Mouse (Mus musculus) ES-E14 (cell line): ENCODE measurements around the gene Trim16. TPM values are rescaled to one million over a fixed set of nuclear protein-coding genes. Genes with fewer than 3 reads are reported as not detected.

Source experiments
- DNase-seq: peaks from one replicate; pipeline ENCODE4 v3.0.0-alpha.2; 2013; ENCODE audit warnings: low read depth, low spot score
- H3K27ac ChIP-seq: 2 replicates; pipeline ENCODE4 v1.5.1; 2012; ENCODE audit warnings: low read depth, mild to moderate bottlenecking, low read length, moderate library complexity, mixed read lengths; ENCODE audit not compliant: poor library complexity, insufficient read depth, severe bottlenecking
- H3K36me3 ChIP-seq: 2 replicates; pipeline ENCODE4 v1.6.1; 2012; ENCODE audit warnings: mild to moderate bottlenecking, low read length, moderate library complexity, mixed read lengths; ENCODE audit not compliant: control insufficient read depth, poor library complexity, insufficient read depth, severe bottlenecking
- H3K4me1 ChIP-seq, 2 experiments: fragments of 150-350 bp in 1 of 2; sonication (generic) in 1 of 2; 2 replicates each; pipeline ENCODE4 v1.6.1; 2012; ENCODE audit warnings: low read length in 2 of 2, mild to moderate bottlenecking in 1 of 2, mixed read lengths in 1 of 2; ENCODE audit not compliant: control insufficient read depth in 2 of 2, insufficient read depth in 2 of 2, poor library complexity in 1 of 2
- H3K4me3 ChIP-seq, 2 experiments: fragments of 150-350 bp in 1 of 2; sonication (generic) in 1 of 2; 2 replicates each; pipeline ENCODE4 v1.5.1; 2012; ENCODE audit warnings: low read length in 2 of 2, low read depth in 1 of 2, mild to moderate bottlenecking in 1 of 2, mixed read lengths in 1 of 2; ENCODE audit not compliant: insufficient read depth in 1 of 2, poor library complexity in 1 of 2, severe bottlenecking in 1 of 2
- H3K9ac ChIP-seq: 2 replicates; pipeline ENCODE4 v1.6.1; 2012; ENCODE audit warnings: low read depth, mild to moderate bottlenecking, low read length, mixed read lengths; ENCODE audit not compliant: poor library complexity, insufficient read depth, severe bottlenecking
- H3K9me3 ChIP-seq: fragments of 150-350 bp; sonication (generic); 2 replicates; pipeline ENCODE4 v1.6.1; 2012; ENCODE audit warnings: low read depth, mild to moderate bottlenecking, low read length; ENCODE audit not compliant: control insufficient read depth, insufficient read depth
- CHD2 ChIP-seq: IDR thresholded peaks from 2 replicates; pipeline ENCODE4 v1.6.1; 2014; ENCODE audit warnings: mild to moderate bottlenecking, low read depth, low read length, inconsistent platforms
- HCFC1 ChIP-seq: IDR thresholded peaks from 2 replicates; pipeline ENCODE4 v1.6.1; 2012; ENCODE audit warnings: low read length, inconsistent platforms, borderline replicate concordance; ENCODE audit not compliant: insufficient read depth
- MAFK ChIP-seq: IDR thresholded peaks from 2 replicates; pipeline ENCODE4 v1.6.1; 2014; ENCODE audit warnings: mild to moderate bottlenecking, low read depth, low read length, inconsistent platforms; ENCODE audit not compliant: insufficient read depth
- ZC3H11A ChIP-seq: IDR thresholded peaks from 2 replicates; pipeline ENCODE4 v1.6.1; 2012; ENCODE audit warnings: low read depth, mild to moderate bottlenecking, inconsistent platforms, low read length, borderline replicate concordance
- ZNF384 ChIP-seq: IDR thresholded peaks from 2 replicates; pipeline ENCODE4 v1.6.1; 2012; ENCODE audit warnings: low read depth, low read length, inconsistent platforms
- in situ Hi-C, 2 experiments: fragments of 600-800 bp; cut with MboI; formaldehyde crosslinking; loops; one replicate each; pipeline ENCODE4 v1.15.1; 2025; ENCODE audit warnings: low sequenced_read_pairs in 2 of 2, inconsistent platforms in 1 of 2; ENCODE audit not compliant: unreplicated experiment in 2 of 2
- total RNA-seq: library from RNA; depleted of rRNA; stranded (reverse); fragments of 300-350 nt; gene quantifications from 2 replicates; pipeline ENCODE4 v1.2.3, GENCODE M21; 2012

Gene Trim16
- total RNA-seq, 1 experiment: 4.1 TPM

GRCm38 (mm10) chr11:62865562-62865961 lies 45.5 kb downstream of the Trim16 start:
- Histone ChIP-seq H3K4me3 (no peak overlapping the region), H3K27ac (no peak overlapping the region), H3K4me1 (no peaks in the 10 kb centered on the region), H3K36me3 (no peaks in the 10 kb centered on the region), H3K9ac (no peak overlapping the region), H3K9me3 (no peaks in the 10 kb centered on the region)
- TF ChIP-seq HCFC1: no peak
- TF ChIP-seq CHD2: no peak
- DNase-seq: no peak
- in situ Hi-C loops: no loop called here

GRCm38 (mm10) chr11:62866685-62867084 lies 46.7 kb downstream of the Trim16 start:
- Histone ChIP-seq H3K4me3 (no peak overlapping the region), H3K9me3 (no peaks in the 10 kb centered on the region), H3K27ac (no peak overlapping the region), H3K4me1 (no peaks in the 10 kb centered on the region), H3K9ac (no peak overlapping the region), H3K36me3 (no peaks in the 10 kb centered on the region)
- no peak for TF ChIP-seq MAFK
- no peak for TF ChIP-seq CHD2
- TF ChIP-seq HCFC1: no peak
- TF ChIP-seq ZC3H11A: no peak
- TF ChIP-seq ZNF384: no peak
- DNase-seq: no peak
- in situ Hi-C loops: no loop called here

- Histone ChIP-seq H3K4me3 (no peak overlapping the region), H3K36me3 (no peaks in the 10 kb centered on the region), H3K9ac (no peak overlapping the region), H3K27ac (no peak overlapping the region), H3K4me1 (peaks cover 0 to 5% of the 10 kb centered on the region in 2 experiments; a peak in 1 of 4 replicates), H3K9me3 (no peaks in the 10 kb centered on the region)
- DNase-seq: no peak
- in situ Hi-C loops: no loop called here
- no peak for TF ChIP-seq ZC3H11A
Observed at GRCm38 (mm10) chr11:62869201-62869600, 49.2 kb downstream of the Trim16 start.

GRCm38 (mm10) chr11:62869715-62870371 lies 49.8 kb downstream of the Trim16 start:
- H3K4me1 ChIP-seq: peaks cover 0 to 5% of the 10 kb centered on the region in 2 experiments; a peak in 1 of 4 replicates
- H3K27ac ChIP-seq: no peak overlapping the region
- H3K36me3 ChIP-seq: no peaks in the 10 kb centered on the region
- DNase-seq: no peak
- in situ Hi-C loops: no loop called here
- no peak overlapping the region for H3K4me3 ChIP-seq
- no peak overlapping the region for H3K9ac ChIP-seq
- TF ChIP-seq ZC3H11A (no peak), ZNF384 (no peak), HCFC1 (no peak), CHD2 (no peak), MAFK (no peak)
- H3K9me3 ChIP-seq: no peaks in the 10 kb centered on the region

GRCm38 (mm10) chr11:62873479-62873878 lies 53.4 kb downstream of the Trim16 start:
- DNase-seq: no peak
- H3K4me1 ChIP-seq: peaks cover 0 to 5% of the 10 kb centered on the region in 2 experiments; a peak in 1 of 4 replicates
- H3K9ac ChIP-seq: no peak overlapping the region
- no peaks in the 10 kb centered on the region for H3K36me3 ChIP-seq
- TF ChIP-seq HCFC1: no peak
- no peak for TF ChIP-seq MAFK
- no peak for TF ChIP-seq ZC3H11A
- TF ChIP-seq ZNF384: no peak
- no peak for TF ChIP-seq CHD2
- in situ Hi-C loops: no loop called here
- H3K9me3 ChIP-seq: no peaks in the 10 kb centered on the region
- H3K4me3 ChIP-seq: no peak overlapping the region
- no peak overlapping the region for H3K27ac ChIP-seq
